Mouse (Mus musculus) telencephalon, adult 2 months (tissue): ENCODE data around the gene Adamts5.

Experiments used
- DNase-seq: peaks from one replicate; pipeline ENCODE4 v3.0.0-alpha.2; 2011; ENCODE audit warnings: low read depth, low spot score

Gene Adamts5

DNA sequence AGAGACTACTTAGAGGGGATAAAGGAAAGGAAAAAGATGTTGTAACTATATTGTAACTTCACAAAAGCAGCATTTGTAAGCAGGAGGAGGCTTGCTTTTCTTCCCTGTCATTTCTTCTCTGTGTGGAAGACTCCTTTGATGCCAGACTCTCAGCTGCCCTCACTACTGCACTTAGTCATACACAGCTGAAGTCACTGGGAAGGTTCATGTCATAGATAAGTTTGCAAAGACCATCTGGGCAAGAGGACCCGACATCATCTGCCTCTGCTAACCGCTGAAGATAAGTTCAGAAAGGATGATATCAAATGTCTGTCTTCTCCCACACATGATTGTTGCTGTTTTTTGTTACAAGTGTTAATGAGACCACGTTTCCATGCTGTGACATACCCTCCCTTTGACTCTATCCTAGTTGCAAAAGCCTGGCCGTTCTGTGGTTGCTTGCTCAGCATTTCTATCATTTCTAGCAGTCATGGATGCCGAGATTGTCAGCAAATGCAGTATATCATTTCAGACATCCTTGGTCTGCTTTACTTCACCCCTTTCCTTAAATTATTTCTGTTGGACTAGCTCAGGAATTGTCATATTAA is 79.2 kb downstream of the Adamts5 start:
- no peak for DNase-seq

DNA sequence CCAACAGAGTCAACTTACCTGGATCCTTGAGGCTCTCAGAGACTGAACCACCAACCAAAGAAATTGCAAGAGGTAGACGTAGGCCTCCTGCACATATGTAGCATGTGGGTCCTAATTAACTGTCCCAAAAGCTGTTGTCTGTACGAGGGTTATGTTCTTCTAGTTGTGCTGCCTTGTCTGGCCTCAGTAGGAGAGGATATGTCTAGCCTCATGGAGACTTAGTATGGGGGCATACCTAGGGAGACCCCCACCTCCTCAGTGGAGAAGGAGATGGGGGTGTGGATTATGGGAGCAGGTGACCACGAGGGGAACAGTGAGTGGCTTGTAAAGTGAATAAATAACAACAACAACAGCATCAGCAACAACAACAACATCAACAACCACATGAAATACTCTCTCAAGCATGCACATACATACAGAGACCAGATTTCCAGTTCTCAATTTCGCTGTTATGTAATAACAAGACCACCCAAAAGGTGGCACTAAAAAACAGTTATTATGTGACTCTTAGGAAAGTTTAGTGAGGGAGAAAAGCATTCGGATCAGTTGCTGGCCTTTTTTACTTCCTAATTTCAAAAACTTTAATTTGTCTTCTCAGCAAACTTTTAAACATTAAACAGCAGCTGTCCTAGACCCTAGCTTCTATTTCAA is 81.7 kb downstream of the Adamts5 start:
- DNase-seq, result no peak

DNA sequence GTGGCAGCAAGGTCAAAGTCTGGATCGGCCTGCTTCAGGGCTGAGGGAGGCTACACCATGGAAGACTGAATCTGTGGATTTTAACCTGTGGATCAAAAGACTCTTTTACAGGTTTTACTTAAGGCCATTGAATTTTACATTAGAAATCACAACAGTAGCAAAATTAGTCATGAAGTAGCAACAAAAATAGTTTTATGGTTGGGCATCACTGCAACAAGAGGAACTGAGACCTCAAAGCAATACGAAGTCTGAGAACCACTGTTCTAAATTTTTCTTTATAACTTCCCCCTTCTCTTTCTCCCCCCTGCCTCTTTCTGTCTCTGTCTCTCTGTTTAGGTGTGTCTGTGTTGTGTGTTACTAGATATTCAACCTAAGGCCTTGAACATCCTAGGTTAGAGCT is 87.5 kb downstream of the Adamts5 start:
- no peak for DNase-seq

DNA sequence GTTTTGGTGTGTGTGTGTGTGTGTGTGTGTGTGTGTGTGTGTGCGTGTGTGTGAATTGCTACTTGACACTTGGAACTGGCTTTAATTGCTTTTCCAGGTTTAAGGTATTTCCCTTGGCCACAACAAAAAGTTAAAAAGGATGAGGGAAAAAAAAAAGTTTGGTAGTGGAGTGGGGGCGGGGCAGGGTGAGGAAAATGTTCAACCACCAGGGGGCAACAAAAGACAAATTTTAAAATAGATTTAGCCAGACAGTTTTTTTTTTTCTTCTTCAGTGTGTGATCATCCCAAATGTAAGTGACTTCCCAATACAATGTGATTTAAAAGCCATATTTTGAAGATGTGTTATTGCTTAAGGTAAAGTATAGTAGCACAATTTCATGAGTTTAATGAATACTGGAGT is 94.0 kb downstream of the Adamts5 start:
- DNase-seq, result no peak

DNA sequence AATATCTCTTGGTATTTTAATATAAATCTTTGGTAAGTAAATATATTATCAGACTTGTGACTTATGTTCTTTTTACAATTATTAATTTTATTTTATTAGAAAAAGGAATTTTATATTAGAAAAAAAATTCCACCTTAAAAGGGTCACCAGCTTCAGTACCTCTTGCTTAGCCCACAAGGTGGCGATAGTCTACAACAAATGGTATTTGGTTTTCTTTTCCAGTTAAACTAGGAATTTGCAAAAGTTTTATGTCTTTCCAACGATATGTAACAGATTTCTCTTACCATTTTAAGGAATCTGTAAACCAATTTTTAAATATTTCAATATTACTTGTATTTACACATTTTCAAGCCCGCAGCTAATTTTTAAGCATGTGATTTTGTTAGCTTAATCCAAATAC is 94.6 kb downstream of the Adamts5 start:
- no peak for DNase-seq
